Mouse (Mus musculus): ENCODE data around the gene Ugt1a7c. TPM values are rescaled to one million over a fixed set of nuclear protein-coding genes. Genes with fewer than 3 reads are reported as not detected.
"Not testable (repeated sequence)": the region's sequence is repeated elsewhere in the genome, so short reads cannot be mapped to it uniquely, and the experiment has no call there.

Ugt1a7c gene
- polyA plus RNA-seq, 1 experiment: 1.1 TPM

DNA sequence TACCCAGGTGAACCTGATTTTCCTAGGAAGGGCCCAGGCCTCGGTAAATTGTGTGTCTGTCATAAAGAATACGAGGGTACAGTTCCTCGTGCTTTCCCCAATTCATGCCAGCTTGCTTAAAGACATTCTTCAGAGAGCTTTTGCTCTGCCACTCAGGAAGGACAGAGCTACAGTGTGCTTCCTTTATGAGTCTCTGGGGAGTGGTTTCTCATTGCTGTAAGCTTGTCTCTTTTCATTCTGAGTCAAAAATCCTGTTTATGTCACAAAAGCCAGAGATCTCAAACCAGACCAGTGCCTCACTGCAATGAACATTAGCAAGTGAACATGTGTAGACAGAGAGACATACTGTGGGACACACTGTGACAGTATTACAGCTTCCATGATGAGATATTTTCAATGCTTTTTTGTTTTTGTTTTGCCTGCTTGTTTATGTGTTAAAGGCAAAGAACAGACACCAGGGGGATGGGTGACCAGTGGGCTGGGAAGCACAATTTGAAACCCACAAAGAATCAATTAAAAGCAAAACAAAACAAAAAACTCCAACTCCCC lies 39.1 kb downstream of the Ugt1a7c start:
- DNase-seq: no peak
- Histone ChIP-seq H3K36me3 (ENCODE audit: control insufficient read depth, insufficient read depth, low read length) (no peaks in the 10 kb centered on the region), H3K27ac (ENCODE audit: control insufficient read depth, insufficient read depth, low read length) (no peak overlapping the region)

DNA sequence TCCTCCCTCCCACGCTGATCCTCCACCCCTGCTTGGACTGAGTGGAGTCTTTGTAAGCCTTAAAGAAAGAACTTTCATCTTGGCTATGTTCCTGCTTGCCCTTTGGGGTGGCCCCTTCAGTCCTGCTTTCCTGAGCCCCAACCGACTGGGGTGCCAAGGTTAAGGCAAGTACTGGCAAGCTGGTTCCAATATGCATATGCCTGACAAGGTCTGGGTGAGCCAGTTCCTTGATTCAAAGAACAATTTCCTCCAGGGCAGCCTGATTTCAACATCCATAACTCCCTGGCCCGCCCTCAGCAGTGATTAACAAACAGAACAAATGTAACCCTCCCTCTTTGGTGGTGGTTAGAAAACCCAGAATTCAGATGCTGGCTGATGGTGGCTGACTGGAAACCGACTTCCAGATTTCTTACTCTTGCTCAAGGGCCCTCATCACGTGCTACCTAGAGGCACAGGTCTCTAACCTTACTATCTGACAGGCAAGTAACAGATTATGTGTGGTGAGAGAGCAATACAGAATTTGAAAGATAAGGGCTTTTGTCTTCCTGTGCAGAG lies 39.7 kb downstream of the Ugt1a7c start, which contains the start of gene Ugt1a6a:
Gene Ugt1a6a, plus strand, starts transcription at position 353 of the 555 bp plus-strand sequence.
- H3K27ac ChIP-seq (ENCODE audit: control insufficient read depth, insufficient read depth, low read length); H3K27me3 ChIP-seq (ENCODE audit: control insufficient read depth, insufficient read depth, low read length); H3K4me1 ChIP-seq (replicated peaks; ENCODE audit: control insufficient read depth, insufficient read depth, low read length); DNase-seq; H3K4me3 ChIP-seq (ENCODE audit: control insufficient read depth, insufficient read depth, low read length); H3K36me3 ChIP-seq (ENCODE audit: control insufficient read depth, insufficient read depth, low read length): not testable (repeated sequence)
- 38% methylated on average over 5 of the region's 5 CpGs for WGBS

More for the DNA sequence above, 39.1 kb downstream of the Ugt1a7c start:
- H3K4me3 ChIP-seq (ENCODE audit: control insufficient read depth, insufficient read depth, low read length): no peak overlapping the region
- TF ChIP-seq CTCF (IDR thresholded peaks at IDR 0.05; ENCODE audit: borderline replicate concordance, control insufficient read depth, extremely low read depth, insufficient read depth, low read length, poor library complexity) (no peak), POLR2A (IDR thresholded peaks at IDR 0.05; ENCODE audit: control insufficient read depth, extremely low read depth, insufficient read depth, low read length, poor library complexity) (no peak)
- no peaks in the 10 kb centered on the region for H3K4me1 ChIP-seq (replicated peaks; ENCODE audit: control insufficient read depth, insufficient read depth, low read length)
- 11% methylated on average over 3 of the region's 3 CpGs for WGBS
- H3K27me3 ChIP-seq (ENCODE audit: control insufficient read depth, insufficient read depth, low read length): no peaks in the 10 kb centered on the region

DNA sequence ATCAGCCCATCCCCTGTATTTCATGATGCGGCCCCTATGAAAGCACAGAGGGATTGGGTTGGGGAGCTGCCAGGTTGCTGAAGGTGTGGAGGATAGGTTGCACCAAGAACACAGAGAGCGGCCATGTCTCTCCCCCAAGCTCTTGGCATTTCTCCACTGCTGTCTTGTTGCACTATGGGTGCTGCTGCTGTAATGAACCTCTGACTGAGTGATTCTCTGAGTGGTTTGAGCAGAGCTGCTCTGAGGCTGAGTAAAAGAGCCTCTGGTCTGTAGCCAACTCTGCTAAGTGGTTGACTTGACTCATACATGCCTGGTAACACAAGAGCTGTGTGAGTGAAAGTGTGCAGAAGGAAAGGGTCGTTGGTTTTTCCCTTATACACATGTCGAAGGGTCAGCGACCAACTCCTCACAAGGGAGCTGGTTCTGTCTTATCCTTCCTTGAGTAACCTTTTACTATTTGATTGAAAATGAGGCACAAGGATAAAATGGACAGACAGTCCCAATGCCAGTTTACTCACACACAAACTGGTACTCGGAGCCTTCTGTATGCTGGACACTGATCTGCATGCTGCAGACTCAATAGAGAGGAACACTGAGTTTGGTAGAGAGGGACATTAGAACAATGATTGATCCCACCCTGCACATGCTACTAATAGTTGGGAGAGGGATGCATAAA lies 40.5 kb downstream of the Ugt1a7c start:
- H3K27me3 ChIP-seq (ENCODE audit: control insufficient read depth, insufficient read depth, low read length); H3K27ac ChIP-seq (ENCODE audit: control insufficient read depth, insufficient read depth, low read length); H3K4me3 ChIP-seq (ENCODE audit: control insufficient read depth, insufficient read depth, low read length); DNase-seq; H3K36me3 ChIP-seq (ENCODE audit: control insufficient read depth, insufficient read depth, low read length); H3K4me1 ChIP-seq (replicated peaks; ENCODE audit: control insufficient read depth, insufficient read depth, low read length): not testable (repeated sequence)
- 97% methylated on average over 6 of the region's 6 CpGs for WGBS

DNA sequence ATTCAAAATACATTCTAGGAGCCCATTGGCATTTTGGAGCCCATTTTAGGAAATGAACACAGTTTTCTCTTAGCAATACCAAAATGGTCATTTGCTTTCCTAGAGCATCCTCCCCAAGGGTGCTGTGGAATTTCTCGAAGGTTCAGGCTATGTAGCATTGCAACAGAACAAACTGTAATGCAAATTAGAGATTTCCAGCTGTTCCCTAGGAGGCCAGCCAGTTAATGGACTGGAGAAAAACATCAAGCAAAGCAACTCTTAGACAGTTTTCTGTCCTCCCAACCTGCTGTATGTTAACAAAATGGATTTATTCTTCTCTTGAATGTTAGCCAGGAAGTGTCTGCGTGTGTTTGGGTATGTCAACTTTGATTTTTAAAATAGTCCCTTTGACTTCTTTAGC lies 41.8 kb downstream of the Ugt1a7c start:
- 92% methylated on average over 2 of the region's 2 CpGs for WGBS
- Histone ChIP-seq H3K36me3 (ENCODE audit: control insufficient read depth, insufficient read depth, low read length) (no peaks in the 10 kb centered on the region), H3K4me1 (replicated peaks; ENCODE audit: control insufficient read depth, insufficient read depth, low read length) (no peaks in the 10 kb centered on the region), H3K4me3 (ENCODE audit: control insufficient read depth, insufficient read depth, low read length) (no peak overlapping the region), H3K27me3 (ENCODE audit: control insufficient read depth, insufficient read depth, low read length) (no peaks in the 10 kb centered on the region), H3K27ac (ENCODE audit: control insufficient read depth, insufficient read depth, low read length) (no peak overlapping the region)
- no peak for DNase-seq
- TF ChIP-seq POLR2A (IDR thresholded peaks at IDR 0.05; ENCODE audit: control insufficient read depth, extremely low read depth, insufficient read depth, low read length, poor library complexity) (no peak), CTCF (IDR thresholded peaks at IDR 0.05; ENCODE audit: borderline replicate concordance, control insufficient read depth, extremely low read depth, insufficient read depth, low read length, poor library complexity) (no peak)

- DNase-seq: no peak
- Histone ChIP-seq H3K27ac (ENCODE audit: control insufficient read depth, insufficient read depth, low read length) (no peak overlapping the region), H3K4me1 (replicated peaks; ENCODE audit: control insufficient read depth, insufficient read depth, low read length) (no peaks in the 10 kb centered on the region), H3K36me3 (ENCODE audit: control insufficient read depth, insufficient read depth, low read length) (no peaks in the 10 kb centered on the region), H3K4me3 (ENCODE audit: control insufficient read depth, insufficient read depth, low read length) (no peak overlapping the region), H3K27me3 (ENCODE audit: control insufficient read depth, insufficient read depth, low read length) (no peaks in the 10 kb centered on the region)
- WGBS: 96% methylated on average over 3 of the region's 3 CpGs
- no peak for TF ChIP-seq POLR2A (IDR thresholded peaks at IDR 0.05; ENCODE audit: control insufficient read depth, extremely low read depth, insufficient read depth, low read length, poor library complexity)
- no peak for TF ChIP-seq CTCF (IDR thresholded peaks at IDR 0.05; ENCODE audit: borderline replicate concordance, control insufficient read depth, extremely low read depth, insufficient read depth, low read length, poor library complexity)
These were observed 42.4 kb downstream of the Ugt1a7c start for GRCm38 (mm10) chr1:88137264-88137663.

DNA sequence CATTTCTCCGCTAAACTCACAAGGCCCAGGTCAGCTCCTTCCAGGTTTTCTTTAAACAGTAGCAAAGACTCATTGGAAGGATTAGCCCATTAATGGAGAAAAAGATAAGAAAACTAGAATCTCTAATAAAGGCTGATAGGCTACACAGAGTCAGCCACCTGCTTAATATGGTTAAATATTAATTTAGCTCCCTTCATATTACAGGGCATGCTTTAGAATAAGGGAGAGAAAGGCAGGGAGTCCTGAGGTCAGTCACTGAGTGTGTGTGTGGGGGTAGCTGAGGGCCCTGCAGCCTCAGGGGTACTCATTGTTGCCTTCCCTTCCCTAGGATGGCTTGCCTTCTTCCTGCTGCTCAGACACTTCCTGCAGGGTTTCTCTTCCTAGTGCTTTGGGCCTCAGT lies 43.3 kb downstream of the Ugt1a7c start:
- Histone ChIP-seq H3K36me3 (ENCODE audit: control insufficient read depth, insufficient read depth, low read length) (no peaks in the 10 kb centered on the region), H3K4me1 (replicated peaks; ENCODE audit: control insufficient read depth, insufficient read depth, low read length) (no peaks in the 10 kb centered on the region), H3K27me3 (ENCODE audit: control insufficient read depth, insufficient read depth, low read length) (no peaks in the 10 kb centered on the region), H3K27ac (ENCODE audit: control insufficient read depth, insufficient read depth, low read length) (no peak overlapping the region), H3K4me3 (ENCODE audit: control insufficient read depth, insufficient read depth, low read length) (no peak overlapping the region)
- 95% methylated on average over 1 of the region's 1 CpGs for WGBS
- DNase-seq: no peak
- no peak for TF ChIP-seq POLR2A (IDR thresholded peaks at IDR 0.05; ENCODE audit: control insufficient read depth, extremely low read depth, insufficient read depth, low read length, poor library complexity)
- no peak for TF ChIP-seq CTCF (IDR thresholded peaks at IDR 0.05; ENCODE audit: borderline replicate concordance, control insufficient read depth, extremely low read depth, insufficient read depth, low read length, poor library complexity)

DNA sequence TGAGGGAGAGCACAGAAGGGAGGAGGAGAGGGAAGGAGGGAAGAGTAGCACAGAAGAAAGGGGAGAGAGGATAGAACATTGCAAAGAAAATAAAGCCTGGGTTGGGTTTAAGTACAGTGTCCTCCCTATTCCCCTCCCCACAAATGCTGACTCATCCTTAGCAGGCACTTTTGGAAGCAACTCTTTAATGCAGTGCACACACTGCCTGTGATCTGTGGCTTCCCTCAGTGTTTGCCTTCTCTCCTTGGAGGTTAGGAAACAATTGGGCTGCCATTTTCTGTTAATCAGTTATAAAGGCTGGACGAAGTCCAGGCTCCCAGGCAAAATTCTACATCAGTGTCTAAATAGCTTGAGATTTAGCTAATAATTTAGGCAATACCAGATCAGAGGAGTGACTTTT lies 45.6 kb downstream of the Ugt1a7c start:
- 73% methylated on average over 1 of the region's 1 CpGs for WGBS
- not testable (repeated sequence) for H3K4me1 ChIP-seq (replicated peaks; ENCODE audit: control insufficient read depth, insufficient read depth, low read length); DNase-seq; H3K36me3 ChIP-seq (ENCODE audit: control insufficient read depth, insufficient read depth, low read length); H3K4me3 ChIP-seq (ENCODE audit: control insufficient read depth, insufficient read depth, low read length); H3K27me3 ChIP-seq (ENCODE audit: control insufficient read depth, insufficient read depth, low read length); H3K27ac ChIP-seq (ENCODE audit: control insufficient read depth, insufficient read depth, low read length)

GRCm38 (mm10) chr1:88143966-88144675 lies 49.3 kb downstream of the Ugt1a7c start:
- not testable (repeated sequence) for H3K27ac ChIP-seq (ENCODE audit: control insufficient read depth, insufficient read depth, low read length); H3K4me1 ChIP-seq (replicated peaks; ENCODE audit: control insufficient read depth, insufficient read depth, low read length); H3K4me3 ChIP-seq (ENCODE audit: control insufficient read depth, insufficient read depth, low read length); H3K27me3 ChIP-seq (ENCODE audit: control insufficient read depth, insufficient read depth, low read length); H3K36me3 ChIP-seq (ENCODE audit: control insufficient read depth, insufficient read depth, low read length)
- peak; percentile 39 for DNase-seq
- 23% methylated on average over 5 of the region's 5 CpGs for WGBS

- H3K36me3 ChIP-seq (ENCODE audit: control insufficient read depth, insufficient read depth, low read length); H3K27me3 ChIP-seq (ENCODE audit: control insufficient read depth, insufficient read depth, low read length); H3K27ac ChIP-seq (ENCODE audit: control insufficient read depth, insufficient read depth, low read length); H3K4me1 ChIP-seq (replicated peaks; ENCODE audit: control insufficient read depth, insufficient read depth, low read length); H3K4me3 ChIP-seq (ENCODE audit: control insufficient read depth, insufficient read depth, low read length): not testable (repeated sequence)
- DNase-seq: peak; percentile 11
- 83% methylated on average over 2 of the region's 2 CpGs for WGBS
These were observed 50.4 kb downstream of the Ugt1a7c start for GRCm38 (mm10) chr1:88145278-88145677.

Data from thymus, adult 2 months (tissue).